Mouse (Mus musculus) spleen, postnatal 4 days (tissue): ENCODE results near the gene Samd4.

Experiments
- DNase-seq, 2 experiments: peaks; one replicate each; pipeline ENCODE4 v3.0.0; 2022; ENCODE audit warnings: low spot score in 2 of 2

Gene Samd4

DNA sequence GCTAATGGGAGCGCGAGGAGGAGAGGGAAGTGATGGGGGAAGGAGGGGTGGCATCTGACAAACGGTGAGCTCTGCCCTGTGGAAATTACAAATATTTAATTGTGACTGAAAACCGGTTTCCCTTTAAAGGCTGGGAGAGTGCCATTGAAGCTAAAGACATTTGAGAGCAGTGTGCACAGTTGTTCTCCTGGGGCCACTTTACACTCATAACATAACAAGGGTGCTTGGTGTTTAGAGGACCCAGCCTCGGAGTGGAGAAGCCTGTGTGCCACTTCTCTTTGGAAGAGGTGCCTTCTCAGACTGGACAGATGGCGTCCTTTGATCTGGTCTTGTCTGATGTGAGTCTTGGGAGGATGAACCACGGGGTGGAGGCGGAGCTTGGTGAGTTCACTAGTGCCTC is 26.2 kb downstream of the Samd4 start:
- DNase-seq = no peak

DNA sequence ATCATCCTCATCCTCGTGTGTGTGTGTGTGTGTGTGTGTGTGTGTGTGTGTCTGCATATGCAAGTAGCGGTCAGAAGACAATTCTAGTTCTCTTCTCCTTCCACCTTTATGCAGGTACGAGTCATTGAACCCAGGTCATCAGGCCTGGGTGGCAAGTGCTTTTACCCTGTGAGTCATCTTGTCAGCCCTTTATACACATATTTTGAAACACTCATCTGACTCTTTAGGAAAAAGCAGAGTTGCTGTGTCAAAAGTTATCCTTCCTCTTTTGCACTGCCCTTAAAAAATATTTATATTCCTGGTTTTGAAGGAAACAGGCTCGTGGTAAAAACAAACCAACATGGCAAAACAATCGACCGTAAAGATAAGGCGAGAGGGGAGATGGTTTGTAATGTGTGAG is 29.8 kb downstream of the Samd4 start:
- no peak for DNase-seq

DNA sequence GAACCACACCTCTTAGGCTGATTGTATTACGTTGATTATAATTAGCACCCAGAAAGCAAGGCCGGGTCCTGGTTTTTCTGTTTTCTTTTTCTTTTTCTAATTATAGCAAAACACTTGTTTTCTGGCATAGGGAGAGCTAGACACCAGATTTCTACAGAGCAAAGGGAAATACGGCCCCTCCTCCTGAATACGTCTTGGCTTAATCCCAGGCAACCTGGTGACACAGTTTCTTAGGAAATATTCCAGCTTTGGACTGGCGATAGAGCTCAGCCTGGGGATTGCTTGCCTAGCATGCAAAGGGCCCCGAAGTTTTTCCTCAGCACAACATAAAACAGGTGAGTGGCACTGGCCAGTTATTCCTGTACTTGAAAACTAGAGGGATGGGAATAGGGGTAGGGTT is 31.7 kb downstream of the Samd4 start:
- DNase-seq = no peak

DNA sequence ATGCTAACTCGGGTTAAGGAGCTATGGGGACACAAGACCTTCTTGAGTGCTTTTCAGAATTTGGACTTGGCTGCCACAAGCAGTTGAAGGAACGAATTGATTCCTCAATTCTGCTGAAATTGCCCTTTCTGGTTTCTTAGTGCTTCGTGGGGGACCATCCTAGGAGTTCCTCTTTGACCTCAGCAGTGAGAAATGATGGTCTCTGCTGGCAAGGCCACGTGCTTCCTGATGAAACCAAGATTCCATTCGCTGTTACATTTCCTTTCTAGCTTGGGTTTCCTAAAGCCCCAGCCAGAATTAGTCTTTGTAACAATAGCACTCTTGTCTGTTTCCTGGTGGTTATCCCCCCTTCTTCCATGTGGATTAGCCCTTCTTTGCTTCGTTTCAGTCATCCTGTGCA is 32.9 kb downstream of the Samd4 start:
- no peak for DNase-seq

DNA sequence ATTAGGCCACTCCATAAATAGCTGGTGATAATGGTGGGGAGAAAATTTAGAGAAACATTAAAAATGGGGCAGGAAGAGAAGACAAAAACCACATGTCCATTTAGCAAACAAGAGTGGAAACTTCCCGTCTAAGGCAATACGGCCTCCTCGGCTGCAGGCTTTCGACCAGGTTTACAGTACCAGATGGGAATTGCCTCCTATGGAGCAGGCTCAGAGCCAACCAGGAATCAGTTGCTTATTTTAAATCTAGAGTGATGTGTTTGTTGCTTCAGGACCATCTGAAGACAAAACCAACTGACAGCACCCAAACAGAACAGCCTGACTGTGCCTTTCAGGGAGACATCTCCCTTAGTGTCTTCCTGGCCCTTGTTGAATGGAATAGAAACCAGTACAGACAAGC is 33.9 kb downstream of the Samd4 start:
- no peak for DNase-seq

DNA sequence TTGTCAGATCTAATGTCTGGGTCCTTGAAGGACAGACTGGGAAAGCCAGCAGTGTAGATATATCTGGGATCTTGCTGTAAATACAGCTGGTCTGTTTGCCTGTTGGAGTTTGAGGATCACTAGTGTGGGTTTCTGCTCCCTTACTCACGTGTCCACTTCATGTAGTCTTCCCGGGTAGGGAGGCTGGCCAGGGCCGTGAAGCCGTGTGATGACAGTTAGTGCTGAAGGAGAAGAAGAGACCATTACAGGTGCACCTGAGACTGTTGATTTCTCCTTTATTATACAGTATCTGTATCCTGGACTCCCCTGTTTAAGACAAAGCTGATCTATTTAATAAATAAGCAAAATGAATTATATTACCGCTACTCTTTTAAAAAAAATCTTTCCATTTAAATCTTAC is 34.5 kb downstream of the Samd4 start:
- no peak for DNase-seq

DNA sequence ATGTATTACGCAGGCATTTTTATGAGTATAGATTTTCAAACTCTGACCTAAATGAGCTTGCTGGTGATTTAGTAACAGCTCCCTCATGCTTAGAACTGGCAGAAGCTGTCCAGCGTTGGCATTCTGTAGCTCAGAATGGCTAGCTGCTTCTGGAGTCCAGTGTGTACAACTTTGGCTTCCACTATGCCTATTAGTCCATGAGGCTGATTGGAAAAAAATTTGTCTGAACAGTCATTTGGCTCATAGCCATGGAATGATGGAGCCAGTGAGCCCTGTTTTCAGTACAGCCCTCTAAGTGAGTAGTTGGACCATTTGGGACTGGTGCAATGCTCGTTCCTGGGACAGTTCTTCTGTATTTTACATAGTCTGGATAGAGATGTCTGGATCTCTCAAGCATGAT is 34.9 kb downstream of the Samd4 start:
- no peak for DNase-seq

DNA sequence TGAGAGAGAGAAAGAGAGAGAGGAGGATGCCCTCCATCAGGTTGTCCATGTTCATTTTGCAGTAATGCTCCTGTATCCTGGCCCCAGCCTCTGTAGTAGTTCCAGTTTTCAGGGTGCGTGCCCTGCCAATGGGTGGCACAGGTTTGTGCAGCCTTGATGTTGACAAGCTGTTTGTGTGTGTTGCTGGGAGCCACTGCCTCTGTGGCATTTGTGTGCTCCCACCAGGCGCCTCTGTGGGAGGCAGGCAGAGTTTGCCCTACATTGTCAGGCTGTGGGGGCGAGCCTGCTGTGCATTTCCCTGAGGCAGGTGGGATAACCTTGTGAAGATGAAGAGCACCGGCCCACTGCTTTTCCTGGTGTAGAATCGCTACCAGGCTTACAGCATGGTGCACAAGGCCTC is 37.8 kb downstream of the Samd4 start:
- no peak for DNase-seq

DNA sequence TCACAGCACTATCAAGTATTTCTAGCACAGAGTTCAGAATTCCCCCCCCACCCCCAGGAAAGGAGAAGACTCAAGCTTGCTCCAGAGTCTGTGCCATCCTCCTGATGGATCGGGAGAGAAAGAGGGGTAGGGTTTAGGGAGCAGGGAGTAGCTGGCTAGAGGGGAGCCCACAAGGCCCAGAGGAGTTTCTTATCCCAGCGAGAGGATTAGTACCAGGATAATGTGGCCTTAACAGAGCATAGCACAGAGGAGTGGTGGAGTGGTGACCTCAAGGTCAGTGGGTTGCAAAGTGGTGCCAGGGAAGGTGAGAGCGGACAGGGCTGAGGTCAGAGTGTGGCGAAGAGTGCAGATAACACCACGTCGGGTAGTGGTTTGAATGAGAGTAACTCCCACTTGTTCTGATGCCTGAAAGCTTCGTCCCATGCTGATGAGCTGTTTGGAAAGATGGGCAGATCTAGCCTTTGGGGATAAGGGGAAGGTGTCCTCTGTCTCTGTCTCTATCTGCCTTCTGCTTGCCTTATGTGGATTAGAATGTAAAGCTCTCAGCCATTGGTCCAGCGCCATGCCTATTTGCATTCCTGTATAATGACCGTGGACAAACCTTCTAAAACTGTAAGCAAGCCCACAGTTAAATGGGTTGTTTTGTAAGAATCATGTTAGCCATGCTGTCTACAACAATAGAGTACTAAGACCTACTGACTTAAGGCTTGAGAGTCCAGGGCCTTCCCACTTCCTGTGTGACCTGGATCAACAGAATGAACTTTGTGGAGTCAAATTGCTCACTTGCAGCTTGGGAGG is 38.7 kb downstream of the Samd4 start:
- DNase-seq = no peak

DNA sequence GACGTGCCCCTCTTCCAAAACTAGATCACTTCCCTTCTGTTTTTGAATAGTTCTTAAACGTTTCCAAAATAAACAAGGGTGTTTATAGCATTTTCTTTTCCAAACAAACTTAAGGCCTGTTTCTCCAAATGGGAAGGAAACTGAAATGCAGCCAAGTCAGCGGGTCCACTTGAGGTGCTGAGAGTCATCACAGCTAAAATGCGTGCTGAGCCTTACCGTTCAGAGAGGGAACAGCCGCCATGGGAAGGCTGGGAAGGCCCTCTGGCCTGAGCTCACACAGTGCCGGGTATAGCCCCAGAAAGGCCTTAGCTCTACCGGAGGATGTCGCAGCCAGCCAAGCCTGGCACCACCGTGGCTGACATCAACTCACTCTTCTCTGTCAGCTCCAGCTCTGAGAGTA is 41.3 kb downstream of the Samd4 start:
- no peak for DNase-seq

DNA sequence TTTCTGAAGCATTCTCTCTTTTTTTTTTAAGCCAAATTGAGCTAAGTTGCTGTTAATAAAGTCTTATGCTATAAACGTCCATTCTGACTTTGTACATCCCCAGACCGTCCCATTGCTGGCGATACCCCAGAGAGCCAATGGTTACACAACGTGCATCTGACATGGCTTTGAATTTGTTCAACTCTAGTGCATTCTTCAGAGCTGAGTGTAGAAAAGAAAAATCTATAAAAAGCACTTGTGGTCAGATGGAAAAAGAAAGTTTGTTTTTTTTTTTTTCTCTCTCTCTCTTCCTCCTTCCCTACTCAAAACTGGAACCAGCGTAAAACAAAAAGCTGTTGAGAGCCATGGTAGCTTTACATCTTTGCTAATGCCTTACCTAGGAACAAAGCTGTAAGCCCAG is 41.8 kb downstream of the Samd4 start:
- no peak for DNase-seq

DNA sequence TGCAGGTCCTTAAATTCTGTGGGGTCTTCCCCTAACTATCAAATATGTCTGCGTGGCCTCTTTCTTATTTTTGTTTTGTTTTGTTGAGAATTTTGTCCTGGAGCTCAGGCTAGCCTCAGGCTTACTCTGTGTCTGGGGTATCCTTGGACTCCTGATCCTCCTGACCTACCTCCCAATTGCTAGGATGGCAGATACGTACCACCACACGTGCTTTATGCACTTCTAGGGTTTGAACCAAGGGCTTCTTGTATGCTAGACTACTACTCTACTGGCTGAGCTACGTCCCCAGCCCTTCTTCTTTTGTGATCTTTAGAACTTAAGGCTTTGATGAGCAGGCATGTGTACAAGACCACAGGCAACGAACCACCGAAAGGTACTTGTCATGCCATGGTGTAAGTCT is 45.9 kb downstream of the Samd4 start:
- no peak for DNase-seq

DNA sequence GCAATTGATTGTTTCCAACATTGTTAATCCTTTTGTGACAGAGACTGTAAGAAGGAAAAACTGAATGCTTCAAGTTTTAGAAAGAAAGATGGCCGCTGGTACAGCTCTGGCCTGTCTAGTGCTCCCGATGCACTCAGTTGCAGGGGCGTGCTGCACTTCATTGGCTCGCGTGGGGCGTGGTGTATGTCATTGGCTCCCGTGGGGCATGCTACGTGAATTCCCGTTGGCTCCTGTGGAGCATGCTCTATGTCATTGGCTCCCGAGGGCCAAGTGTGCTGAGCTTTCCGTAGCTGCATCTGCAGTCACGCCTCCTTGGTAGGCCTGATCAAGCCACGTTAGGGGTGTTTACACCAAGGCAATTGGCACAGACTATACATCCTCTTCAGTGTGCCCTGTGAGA is 49.5 kb downstream of the Samd4 start:
- DNase-seq = no peak

DNA sequence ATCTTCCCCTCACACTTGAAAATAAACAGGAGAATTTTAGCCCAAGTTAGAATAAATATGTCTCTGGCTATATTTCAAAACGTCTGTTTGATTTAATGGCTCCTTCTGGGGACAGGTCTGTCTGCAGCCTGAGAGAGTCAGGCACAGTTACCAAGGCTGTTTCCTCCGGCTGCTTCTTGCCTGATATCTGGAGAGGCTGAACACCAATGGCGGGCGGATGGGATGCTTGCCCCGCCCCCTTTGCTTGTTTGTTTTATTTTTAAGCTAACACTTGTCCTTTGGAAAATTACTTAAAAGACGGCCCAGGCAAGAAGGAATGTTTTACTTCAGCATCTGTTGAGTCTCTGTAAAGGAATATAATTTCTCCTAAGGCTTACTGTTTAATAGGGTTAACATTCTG is 50.1 kb downstream of the Samd4 start:
- DNase-seq = no peak

DNA sequence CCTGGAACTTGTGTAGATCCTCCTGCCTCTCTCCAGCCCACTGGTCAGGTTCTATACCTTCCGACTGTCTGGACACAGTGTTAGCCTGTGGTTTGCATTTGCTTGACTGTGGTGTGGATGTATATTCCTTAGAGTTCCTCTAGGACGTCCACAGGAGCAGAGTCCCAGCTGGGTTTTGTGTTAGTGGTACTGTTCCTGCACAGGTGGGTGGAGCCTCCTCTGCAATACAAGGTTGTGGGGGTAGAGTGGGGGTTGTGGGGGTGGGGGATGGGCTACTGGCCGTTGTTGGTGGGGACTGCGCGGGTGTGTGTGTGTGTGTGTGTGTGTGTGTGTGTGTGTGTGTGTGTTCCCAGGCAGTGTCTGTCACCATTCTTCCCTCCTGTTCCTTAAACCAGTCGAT is 58.4 kb downstream of the Samd4 start:
- DNase-seq = no peak

DNA sequence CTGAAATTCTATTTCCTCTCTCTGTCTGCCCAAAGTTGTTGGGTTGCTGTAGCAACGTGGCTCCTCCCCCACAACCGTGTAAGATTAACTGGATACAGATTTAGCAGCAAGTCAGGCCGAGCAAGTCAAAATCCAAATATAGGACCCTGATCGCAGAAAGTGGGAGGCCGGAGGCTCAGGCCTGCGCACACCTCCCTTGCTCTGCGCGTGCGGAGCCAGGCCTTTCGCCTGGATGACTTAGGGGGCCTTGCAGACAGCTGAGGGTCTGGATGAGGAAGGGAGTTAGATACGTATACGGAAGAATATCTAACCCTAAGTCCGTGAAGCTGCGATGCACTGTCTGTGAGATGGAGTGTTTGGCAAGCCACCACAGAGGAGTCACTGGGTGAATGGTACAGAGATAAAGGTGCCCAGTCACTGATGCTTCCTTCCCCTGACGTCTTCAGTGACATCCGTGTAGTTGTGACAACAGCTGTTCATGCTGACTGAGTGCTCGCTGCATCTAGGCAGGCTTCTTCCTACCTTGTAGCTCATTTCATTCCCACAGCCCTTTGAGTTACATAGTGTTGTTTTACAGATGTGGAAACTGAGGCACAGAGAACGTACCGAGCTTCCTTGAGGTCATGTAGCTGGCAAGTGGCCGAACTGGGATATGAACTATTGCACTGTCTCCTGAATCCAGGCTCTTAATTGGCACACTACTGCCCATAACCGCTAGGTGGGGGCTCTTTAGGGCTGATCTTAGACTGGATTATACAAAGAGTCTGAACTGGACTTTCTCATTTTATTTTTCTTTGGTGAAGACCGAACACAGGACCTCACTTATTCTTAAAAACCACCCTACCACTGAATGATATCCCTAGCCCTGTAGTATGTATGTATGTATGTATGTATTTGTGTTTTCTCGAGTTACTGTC is 59.5 kb downstream of the Samd4 start:
- no peak for DNase-seq

DNA sequence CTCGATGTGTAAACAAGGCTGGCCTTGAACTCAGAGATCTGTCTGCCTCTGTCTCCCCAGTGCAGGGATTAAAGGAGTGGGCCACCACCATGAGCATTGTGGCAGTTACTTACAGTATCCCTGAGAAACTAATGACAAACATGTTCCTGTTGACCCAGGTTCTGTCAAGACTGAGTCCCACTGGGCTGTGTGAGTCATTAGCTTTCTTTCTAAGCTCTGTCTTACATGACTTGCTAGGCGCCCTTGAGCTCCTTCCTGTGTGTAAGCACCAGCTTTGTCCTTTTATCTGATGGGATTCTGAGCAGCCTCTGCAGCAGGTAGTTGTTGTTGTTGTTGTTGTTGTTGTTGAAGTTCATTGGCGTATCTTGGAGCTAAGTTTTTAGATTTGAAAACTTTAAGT is 61.8 kb downstream of the Samd4 start:
- DNase-seq = no peak

DNA sequence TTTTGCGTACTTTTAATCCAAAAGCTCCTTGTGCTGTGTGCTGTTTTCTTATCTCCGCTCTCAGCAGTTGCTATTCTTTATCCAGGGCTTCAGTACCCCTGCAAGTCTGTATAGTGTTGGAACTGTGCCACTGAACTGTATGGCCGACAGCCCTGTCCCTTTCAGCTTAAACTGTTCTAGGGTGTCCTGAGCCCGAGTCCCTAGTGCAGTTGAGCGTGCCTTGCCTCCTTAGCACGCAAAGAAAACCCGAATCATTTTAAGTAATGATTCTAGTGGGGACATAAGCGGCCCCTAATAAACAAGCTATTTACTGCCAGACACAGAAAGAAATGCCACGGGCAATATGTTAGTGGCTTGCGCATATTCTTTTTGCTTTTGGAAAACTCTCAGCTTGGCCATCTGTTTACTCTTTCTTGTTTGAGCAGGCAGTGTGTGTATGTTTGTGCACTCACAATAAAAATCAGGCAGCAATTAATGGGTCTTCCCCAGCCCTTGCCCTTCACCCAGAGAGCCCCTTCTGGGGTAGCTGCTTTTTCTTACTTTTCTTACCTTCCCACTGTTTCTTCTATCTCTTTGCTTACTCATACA is 63.3 kb downstream of the Samd4 start:
- no peak for DNase-seq

DNA sequence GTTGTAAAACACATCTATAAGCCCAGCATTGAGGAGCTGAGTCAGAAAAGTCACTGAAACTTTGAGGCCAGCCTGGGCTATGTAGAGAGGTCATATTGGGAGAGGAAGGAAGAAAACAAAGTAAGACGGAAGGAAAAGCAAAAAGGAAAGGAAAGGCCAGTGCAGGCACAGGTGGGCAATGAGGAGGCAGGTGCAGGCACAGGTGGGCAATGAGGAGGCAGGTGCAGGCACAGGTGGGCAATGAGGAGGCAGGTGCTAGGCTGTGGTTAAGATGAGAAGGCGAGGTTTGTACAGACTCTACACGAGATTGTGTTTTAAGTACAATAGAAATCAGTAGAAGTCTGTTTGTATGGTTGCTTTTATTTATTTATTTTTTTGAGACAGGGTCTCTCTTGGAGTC is 65.0 kb downstream of the Samd4 start:
- DNase-seq = no peak

DNA sequence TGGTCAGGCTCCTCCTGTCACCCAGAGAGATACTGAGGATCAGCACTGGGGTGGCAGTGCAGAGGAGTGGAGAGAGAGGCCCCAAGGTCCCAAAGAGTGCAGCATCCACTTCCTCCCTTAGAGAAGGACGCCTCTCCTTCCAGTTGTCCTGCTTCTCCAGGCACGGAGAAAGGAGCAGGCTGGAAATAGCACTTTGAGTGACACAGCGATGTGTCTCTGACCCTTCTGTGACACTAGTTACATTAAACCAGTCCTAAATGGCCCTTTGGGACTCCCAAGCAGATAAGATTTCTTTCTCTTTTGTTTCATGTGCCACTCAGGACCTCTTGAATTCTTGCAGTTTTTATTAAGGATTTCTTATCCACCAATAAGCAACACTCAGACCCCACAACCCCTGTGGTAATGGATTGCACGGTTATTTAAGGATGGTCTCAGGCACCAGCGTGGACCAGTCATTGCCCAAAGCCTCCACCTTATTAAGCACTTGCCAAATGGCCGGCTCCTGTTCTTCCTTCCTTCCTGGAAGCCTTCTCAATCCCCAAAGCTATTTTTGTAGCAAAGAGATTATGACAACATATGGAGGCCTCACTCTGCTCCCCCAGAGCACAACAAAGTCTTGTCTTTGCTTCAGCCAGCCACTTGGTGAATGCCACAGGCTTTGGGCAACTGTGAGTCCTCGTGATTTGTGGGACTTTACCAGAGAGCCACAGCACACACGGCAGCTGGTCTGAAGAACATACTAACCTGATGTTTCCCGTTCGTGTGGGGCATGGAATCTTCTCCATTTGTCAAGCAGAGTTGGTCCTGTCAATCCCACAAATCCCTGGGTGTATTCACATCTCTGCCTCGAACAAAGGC is 68.1 kb downstream of the Samd4 start:
- DNase-seq = no peak

DNA sequence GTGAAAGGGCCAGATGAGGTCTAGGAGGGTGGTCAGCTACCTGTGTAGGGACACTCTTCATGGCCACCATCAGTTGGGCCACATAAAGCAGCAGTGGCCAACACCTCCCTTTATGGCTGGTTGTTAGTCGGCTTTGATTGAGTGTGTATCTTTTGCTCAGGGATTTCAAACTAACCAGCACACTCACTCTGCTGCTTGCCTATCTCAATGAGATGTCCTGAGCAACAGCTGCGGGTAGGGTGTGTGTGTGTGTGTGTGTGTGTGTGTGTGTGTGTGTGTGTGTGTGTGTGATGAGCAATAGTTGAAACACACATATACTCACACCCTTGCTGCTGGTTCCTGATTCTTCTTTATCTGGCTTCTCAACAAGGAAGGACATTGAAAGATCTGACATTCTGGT is 69.6 kb downstream of the Samd4 start:
- DNase-seq = no peak

DNA sequence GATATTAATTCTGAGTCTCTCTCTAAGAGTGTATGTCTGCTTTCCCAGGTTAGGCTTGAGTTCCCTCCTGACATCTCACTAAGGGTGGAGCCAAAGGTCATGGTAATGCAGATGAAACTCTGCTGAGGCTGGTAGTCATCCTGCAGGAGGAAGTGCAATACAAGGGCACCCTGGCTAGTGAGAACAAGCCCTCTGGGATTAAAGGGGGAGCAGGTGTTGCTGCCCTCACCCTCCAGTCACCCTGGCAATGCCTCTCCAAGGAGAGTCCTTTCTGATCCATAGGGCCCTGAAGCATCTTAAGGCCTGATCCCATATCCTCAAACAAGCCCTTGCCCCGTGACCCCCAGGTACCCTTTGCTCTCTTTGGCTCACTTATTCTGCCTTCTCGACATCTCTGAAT is 72.5 kb downstream of the Samd4 start:
- DNase-seq = no peak
